Mouse (Mus musculus) splenic B cell, adult 2 months (primary cell): ENCODE measurements around the gene Abca3.
A peak's percentile ranks its signal among the peaks of the same experiment; 100 is the strongest.
"Not testable (repeated sequence)": the region's sequence is repeated elsewhere in the genome, so short reads cannot be mapped to it uniquely, and the experiment has no call there.

Experiments used
- DNase-seq: peaks from one replicate; pipeline ENCODE4 v3.0.0-alpha.2; 2011; ENCODE audit warnings: low read depth, low spot score
- H3K27me3 ChIP-seq: 2 replicates; pipeline ENCODE4 v1.6.1; 2012; ENCODE audit warnings: mild to moderate bottlenecking, low read length, moderate library complexity, mixed read lengths; ENCODE audit not compliant: control insufficient read depth, poor library complexity, insufficient read depth, severe bottlenecking
- H3K36me3 ChIP-seq: 2 replicates; pipeline ENCODE4 v1.6.1; 2012; ENCODE audit warnings: mild to moderate bottlenecking, low read length, moderate library complexity, mixed read lengths; ENCODE audit not compliant: control insufficient read depth, poor library complexity, insufficient read depth, severe bottlenecking

Abca3 gene

DNA sequence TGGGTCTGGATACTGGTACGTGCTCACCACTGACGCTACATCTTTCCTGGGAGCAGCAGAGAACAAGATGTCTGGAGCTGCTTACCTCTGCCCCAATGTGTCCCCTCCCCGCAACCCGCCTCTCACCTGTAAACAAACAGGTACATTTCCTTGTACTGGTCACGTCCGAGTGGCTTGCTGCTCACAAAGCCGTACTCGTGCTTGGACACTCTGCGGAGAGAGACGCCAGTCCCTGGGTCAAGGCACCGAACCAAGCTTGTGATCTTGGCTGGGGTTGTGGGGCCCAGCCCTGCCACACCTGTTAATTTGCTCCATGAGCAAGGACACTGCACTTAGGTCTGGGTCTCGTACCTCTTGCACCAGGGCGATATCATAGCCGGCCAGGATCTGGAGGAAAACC is 90.4 kb downstream of the Abca3 start:
- no peak for DNase-seq
- H3K27me3 ChIP-seq, result no peaks in the 10 kb centered on the region
- peaks cover 8% of the 10 kb centered on the region for H3K36me3 ChIP-seq

DNA sequence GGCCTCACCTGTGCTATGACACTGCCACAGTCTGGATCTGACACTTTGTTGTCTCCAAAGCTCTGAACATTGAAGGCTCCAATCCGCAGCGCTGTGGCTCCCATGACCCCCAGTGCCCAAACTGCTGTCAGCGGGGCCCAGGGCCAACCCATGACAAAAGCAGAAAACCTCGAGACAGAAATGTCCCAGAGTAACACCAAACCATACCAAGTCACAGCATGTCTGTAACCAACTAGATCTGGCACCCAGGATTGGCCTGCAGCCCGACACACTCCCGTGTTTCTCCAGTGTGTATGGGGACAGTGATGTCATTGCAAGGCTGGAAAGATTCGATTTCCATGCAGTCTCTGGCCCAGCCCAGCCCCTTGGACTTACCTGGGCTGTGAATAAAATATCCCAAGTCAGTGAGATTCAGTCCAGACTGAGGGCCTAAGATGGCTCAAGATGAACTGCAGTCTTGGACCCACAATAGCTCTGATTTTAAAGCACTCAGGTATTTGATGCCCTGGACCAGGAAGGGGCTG is 90.9 kb downstream of the Abca3 start, which contains the start of gene Dnase1l2:
Gene Dnase1l2, minus strand, starts transcription at position 474 of the 524 bp plus-strand sequence.
- DNase-seq, result no peak
- peaks cover 8% of the 10 kb centered on the region for H3K36me3 ChIP-seq
- H3K27me3 ChIP-seq, result no peaks in the 10 kb centered on the region

DNA sequence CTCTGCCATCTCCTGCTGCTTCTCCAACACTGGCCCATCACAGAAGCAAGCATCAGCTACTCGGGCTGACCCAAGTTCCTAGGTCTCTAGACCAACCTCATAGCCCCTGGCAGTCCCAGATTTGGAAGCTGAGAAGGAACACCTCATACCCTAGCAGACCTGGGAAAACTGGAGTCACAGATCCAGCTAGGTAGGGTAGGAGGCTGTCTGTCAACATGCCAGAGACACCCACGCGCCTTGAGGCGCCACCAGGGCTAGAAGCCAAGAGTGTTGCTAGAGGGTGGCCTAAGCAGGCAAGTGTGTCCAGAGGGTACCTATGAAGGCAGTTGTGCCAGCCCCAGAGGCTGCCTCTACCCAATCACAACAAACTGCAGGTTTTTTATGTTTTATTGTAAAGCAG is 91.7 kb downstream of the Abca3 start:
- DNase-seq, result no peak
- H3K36me3 ChIP-seq, result peaks cover 8% of the 10 kb centered on the region
- no peaks in the 10 kb centered on the region for H3K27me3 ChIP-seq

DNA sequence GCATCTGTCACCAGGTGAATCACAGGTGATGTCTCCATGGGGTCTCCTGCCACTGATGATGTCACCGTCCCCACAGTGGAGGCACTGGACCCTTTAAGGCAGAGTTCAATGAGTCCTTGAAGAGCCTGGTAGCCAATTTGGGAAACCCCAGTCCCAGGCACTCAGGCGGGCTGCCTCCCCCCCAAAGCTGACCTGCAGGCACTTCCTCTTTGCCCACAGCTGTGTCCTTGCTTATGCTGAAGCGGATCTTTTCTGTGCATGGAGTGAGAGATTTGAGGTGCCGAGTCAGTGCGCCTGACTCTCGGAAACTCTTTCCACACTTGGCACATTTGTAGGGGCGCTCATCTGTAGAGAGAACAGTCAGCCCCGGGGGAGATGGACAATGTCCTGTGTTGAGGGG is 94.8 kb downstream of the Abca3 start:
- no peak for DNase-seq

DNA sequence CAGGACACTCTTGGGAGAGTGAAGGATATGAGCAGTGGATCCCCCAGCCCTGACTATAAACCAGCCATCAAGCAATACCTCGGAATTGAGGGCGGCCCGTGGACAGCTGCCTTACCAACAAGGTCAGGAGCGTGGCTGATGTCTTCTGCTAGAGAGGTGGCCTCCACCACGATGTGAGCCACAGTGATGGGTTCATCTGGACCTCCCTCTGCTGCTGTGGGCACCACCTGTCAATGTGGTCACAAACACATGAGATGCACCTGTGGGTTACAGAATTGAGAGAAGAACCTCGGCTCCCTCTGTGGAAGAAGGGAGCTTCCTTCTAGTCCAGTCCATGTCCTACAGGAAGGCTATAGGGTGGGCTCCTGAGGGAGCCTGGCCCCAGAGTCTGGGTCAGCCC is 97.8 kb downstream of the Abca3 start:
- no peak for DNase-seq
- peaks cover 4% of the 10 kb centered on the region for H3K36me3 ChIP-seq

More for the DNA sequence above, 94.8 kb downstream of the Abca3 start:
- peaks cover 4% of the 10 kb centered on the region for H3K36me3 ChIP-seq
- no peaks in the 10 kb centered on the region for H3K27me3 ChIP-seq

DNA sequence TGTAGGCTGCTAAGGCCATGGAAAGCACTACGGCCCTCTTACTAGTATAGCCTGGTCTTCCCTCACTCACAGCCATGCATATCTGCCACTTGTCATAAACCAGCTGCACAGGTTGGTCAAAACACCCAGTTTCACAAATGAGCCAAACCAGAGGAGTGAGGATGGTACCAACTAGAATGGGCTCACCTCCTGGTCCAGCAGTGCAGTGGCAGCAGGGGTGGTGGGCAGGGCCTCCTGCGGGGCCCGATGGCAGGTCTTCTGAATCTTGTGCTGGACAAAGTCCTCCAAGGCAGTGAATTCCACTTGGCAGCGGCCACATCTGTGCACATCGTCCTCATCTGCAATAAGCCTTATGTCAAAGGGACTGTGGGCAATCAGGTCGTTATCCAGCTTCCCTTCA is 99.5 kb downstream of the Abca3 start:
- Histone ChIP-seq H3K27me3 (no peaks in the 10 kb centered on the region), H3K36me3 (no peaks in the 10 kb centered on the region; the same call in 1 of the 2 replicates)
- DNase-seq, result no peak

More for the DNA sequence above, 97.8 kb downstream of the Abca3 start:
- no peaks in the 10 kb centered on the region for H3K27me3 ChIP-seq

DNA sequence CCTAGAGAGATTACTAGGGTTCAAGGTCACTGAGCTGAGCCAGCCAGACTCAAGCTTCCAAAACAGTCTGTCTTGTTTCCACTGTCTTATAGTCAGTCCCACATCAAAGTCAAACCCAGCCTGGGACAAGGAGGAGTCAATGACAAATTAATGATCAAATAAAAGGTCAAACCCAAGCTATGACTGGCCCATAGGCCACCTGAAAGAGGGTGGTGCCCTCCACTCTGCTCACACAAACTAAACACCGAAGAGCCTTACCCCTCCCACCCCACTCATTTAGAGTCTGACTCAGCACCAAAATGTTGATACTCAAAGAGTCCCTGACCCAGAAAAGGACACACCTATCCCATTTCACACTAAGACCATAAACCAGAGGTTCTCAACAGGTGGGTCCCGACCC is 101.6 kb downstream of the Abca3 start:
- DNase-seq, result no peak
- Histone ChIP-seq H3K36me3 (no peaks in the 10 kb centered on the region; the same call in 1 of the 2 replicates), H3K27me3 (no peaks in the 10 kb centered on the region)

DNA sequence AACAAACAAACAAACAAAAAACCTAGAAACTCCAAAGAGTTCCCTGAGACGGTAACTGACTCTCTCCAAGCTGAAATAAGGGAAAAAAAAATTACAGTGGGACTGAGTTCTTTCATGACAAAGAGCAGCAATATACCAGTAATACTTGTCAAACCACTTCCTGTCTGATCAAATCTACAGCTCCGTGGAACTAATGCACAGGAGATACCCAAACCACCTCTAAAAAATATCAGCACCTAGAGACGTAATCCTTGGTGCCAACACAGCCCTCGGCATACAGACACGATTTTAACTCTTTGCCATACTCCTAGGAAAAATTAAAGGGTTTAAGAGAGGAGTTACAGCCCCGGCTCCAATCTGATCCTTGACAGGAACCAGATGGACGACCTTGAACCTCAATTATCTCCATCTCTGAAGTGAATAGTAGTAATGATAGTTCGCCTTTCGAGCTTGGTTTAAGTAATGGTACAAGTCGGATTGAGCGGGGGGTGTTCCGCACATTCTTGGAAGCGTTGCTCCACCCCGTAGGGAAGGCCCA is 102.5 kb downstream of the Abca3 start:
- no peak for DNase-seq
- H3K36me3 ChIP-seq, result no peaks in the 10 kb centered on the region; the same call in 1 of the 2 replicates
- H3K27me3 ChIP-seq, result no peaks in the 10 kb centered on the region

DNA sequence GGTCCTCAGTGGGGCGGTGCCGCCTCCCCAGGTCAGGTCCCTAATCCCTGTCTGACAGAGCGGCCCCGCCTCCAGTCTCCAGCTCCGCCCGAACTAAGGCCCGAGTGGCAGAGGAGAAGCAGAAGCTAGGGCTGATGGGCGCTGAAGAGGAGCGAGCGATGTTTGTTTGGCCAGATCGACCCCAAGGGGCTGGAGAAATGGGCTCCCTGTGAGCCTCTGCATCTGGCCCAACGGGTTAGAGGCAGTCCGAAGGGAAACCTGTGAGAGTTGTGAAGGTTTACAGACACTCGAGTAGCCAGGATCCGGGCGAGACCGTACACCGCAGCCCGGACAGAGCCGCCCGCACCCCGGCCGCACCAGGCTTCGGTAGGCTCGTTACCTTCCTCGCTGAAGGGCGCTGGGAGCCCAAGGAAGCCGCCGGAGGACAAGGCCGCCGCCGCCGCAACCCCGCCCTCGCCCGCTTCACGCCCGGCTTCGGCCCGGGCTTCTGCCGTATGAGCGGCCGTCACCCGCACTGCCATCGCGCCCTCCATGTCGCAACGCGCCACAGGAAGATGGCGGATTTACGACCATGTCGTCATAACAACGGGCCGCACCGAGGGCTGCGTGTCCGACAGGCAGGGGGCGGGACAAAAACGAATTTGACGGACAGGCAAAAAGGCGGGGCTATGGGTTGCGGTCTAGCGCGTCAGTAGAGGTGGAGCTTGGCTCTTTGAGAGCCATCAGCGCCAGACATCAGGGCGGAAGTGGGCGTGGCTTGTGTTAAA is 103.2 kb downstream of the Abca3 start:
- peak; percentile 100 for DNase-seq
- no peaks in the 10 kb centered on the region for H3K36me3 ChIP-seq
- no peaks in the 10 kb centered on the region for H3K27me3 ChIP-seq

DNA sequence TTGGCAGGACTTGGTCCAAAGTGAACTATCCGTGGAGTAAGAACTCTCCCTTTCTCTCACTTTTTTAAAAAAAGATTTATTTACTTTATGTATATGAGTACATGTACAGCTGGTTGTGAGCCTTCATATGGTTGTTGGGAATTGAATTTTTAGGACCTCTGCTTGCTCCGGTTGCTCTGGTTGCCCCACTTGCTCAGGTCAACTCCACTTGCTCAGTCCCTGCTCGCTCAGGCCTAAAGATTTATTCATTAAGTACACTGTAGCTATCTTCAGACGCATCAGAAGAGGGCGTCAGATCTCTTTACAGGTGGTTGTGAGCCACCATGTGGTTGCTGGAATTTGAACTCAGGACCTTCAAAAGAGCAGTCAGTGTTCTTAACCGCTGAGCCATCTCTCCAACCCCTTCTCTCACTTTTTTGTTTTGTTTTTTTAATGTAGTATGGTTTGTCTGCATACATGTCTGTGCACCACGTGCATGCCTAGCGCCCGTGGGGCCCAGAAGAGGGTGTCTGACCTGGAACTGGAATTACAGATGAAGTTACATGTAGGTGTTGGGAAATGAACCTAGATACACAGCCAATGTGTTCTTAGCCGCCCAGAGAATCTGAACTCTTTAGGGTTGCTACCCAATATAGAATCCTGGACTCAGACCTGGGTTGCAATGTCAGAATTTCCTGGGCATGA is 103.9 kb downstream of the Abca3 start:
- not testable (repeated sequence) for DNase-seq, H3K27me3 ChIP-seq, H3K36me3 ChIP-seq
